Mouse (Mus musculus) hindbrain, embryonic 13.5 days (tissue): ENCODE data around the gene Wdr49. TPM values are rescaled to one million over a fixed set of nuclear protein-coding genes. Genes with fewer than 3 reads are reported as not detected.

Experiments used
- ATAC-seq: fragments of 200-750 bp; cut with Nextera tagmentation; 2 replicates; pipeline ENCODE4 v1.8.0; 2017; ENCODE audit warnings: moderate TSS enrichment; ENCODE audit not compliant: low FRiP score
- H3K27ac ChIP-seq: fragments of 300-500 bp; sonication (generic); 2 replicates; pipeline ENCODE4 v1.5.1; 2015; ENCODE audit warnings: inconsistent platforms, mild to moderate bottlenecking, moderate library complexity
- H3K27me3 ChIP-seq: fragments of 300-500 bp; sonication (generic); 2 replicates; pipeline ENCODE4 v1.6.1; 2015; ENCODE audit warnings: mild to moderate bottlenecking, inconsistent platforms
- H3K36me3 ChIP-seq: fragments of 300-500 bp; sonication (generic); 2 replicates; pipeline ENCODE4 v1.6.1; 2015; ENCODE audit warnings: mild to moderate bottlenecking, inconsistent platforms
- H3K4me1 ChIP-seq: fragments of 300-500 bp; sonication (generic); replicated peaks from 2 replicates; pipeline ENCODE4 v1.6.1; 2015; ENCODE audit warnings: inconsistent platforms
- H3K4me2 ChIP-seq: fragments of 300-500 bp; sonication (generic); 2 replicates; pipeline ENCODE4 v1.6.1; 2015; ENCODE audit warnings: inconsistent platforms, mild to moderate bottlenecking, moderate library complexity
- H3K4me3 ChIP-seq: fragments of 300-500 bp; sonication (generic); 2 replicates; pipeline ENCODE4 v1.5.1; 2015; ENCODE audit warnings: mild to moderate bottlenecking, inconsistent platforms
- H3K9ac ChIP-seq: fragments of 300-500 bp; sonication (generic); 2 replicates; pipeline ENCODE4 v1.6.1; 2015; ENCODE audit warnings: mild to moderate bottlenecking, inconsistent platforms
- H3K9me3 ChIP-seq: fragments of 300-500 bp; sonication (generic); 2 replicates; pipeline ENCODE4 v1.6.1; 2016; ENCODE audit warnings: inconsistent platforms
- WGBS: fragments of 180-500 bp; shearing (Covaris S2); methylation state at CpG from one replicate; pipeline ENCODE4 v1.1.7; 2015; 5-methylcytosine and 5-hydroxymethylcytosine counted together
- polyA plus RNA-seq: library from polyadenylated mRNA; unstranded; fragments of >200 nt; fragmentation: Nextera tagmentation; extraction: Ambion mirVana; gene quantifications from 2 replicates; pipeline ENCODE4 v1.2.1, GENCODE M21; 2015

The Wdr49 gene
- polyA plus RNA-seq, 1 experiment from 2014 or later: 0.12 TPM

DNA sequence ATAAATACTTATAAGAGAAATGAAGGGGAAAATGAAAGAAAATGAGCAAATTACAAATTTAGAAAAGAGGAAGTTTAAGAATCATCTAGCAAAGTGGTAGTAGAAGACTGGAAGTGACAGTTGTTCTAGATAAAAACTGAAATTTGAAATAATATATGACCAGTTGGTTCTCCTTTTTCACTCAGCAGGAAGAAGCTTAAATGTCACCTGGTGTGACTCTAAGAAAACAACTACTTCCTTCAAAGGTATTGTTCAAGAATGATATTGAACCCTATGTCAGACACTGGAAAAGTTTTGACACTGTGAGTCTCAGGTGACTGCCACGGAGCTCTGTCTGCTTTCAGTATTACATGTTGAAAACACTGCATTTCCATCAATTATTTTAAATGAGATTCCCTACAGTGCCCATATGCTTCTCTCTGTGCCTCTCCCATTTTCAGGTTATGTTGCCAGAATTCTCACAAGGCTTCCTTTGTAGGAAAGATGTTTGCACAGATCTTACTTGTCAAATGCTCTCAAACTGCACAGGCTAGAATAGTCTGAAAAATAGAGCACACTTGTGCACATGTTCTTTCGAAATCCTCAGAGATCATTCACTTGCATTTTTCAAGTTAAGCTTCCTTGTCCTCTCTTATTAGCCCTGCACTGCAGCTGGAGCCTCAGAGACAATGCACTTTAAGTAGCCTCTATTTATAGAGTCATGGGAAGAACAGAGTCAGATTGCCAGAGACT lies 184.8 kb downstream of the Wdr49 start:
- H3K9ac ChIP-seq: no peak overlapping the region

GRCm38 (mm10) chr3:75293243-75293642 lies 188.7 kb downstream of the Wdr49 start:
- ATAC-seq: no peak
- Histone ChIP-seq H3K27ac (no peak overlapping the region), H3K4me1 (peaks cover 10% of the 10 kb centered on the region; the same call in 1 of the 2 replicates), H3K9ac (no peak overlapping the region), H3K4me2 (no peak overlapping the region), H3K9me3 (no peaks in the 10 kb centered on the region), H3K36me3 (no peaks in the 10 kb centered on the region), H3K27me3 (no peaks in the 10 kb centered on the region), H3K4me3 (no peak overlapping the region)
- 89% methylated on average over 2 of the region's 2 CpGs for WGBS

More for the DNA sequence above, 184.8 kb downstream of the Wdr49 start:
- Histone ChIP-seq H3K9me3 (no peaks in the 10 kb centered on the region), H3K27ac (peak overlapping the region; percentile 31; the same call in 1 of the 2 replicates), H3K36me3 (no peaks in the 10 kb centered on the region), H3K4me2 (no peak overlapping the region), H3K4me3 (no peak overlapping the region), H3K27me3 (no peaks in the 10 kb centered on the region), H3K4me1 (peaks cover 10% of the 10 kb centered on the region; the same call in 1 of the 2 replicates)
- peak; percentile 46; the same call in 1 of the 2 replicates for ATAC-seq
- 52% methylated on average over 2 of the region's 2 CpGs for WGBS

DNA sequence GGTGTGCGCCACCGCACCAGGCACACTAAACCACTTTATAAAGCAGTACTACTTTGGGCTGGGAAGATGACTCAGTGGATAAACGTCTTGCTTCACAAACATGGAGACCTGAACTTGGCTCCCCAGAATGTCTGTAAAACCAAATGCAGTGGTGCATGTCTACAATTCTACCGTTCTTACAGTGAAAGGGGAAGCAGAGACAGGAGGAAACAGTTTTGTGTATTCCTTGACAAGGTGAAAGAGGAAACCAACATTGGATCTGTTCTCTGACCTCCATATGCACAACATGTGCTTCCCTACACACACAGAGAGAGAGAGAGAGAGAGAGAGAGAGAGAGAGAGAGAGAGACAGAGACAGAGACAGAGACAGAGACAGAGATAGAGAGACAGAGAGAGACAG lies 204.5 kb downstream of the Wdr49 start:
- no peak overlapping the region for H3K4me3 ChIP-seq
- H3K4me1 ChIP-seq: no peaks in the 10 kb centered on the region
- H3K36me3 ChIP-seq: no peaks in the 10 kb centered on the region
- no peak overlapping the region for H3K9ac ChIP-seq
- H3K27ac ChIP-seq: no peak overlapping the region
- ATAC-seq: no peak
- H3K27me3 ChIP-seq: no peaks in the 10 kb centered on the region
- no peak overlapping the region for H3K4me2 ChIP-seq
- 87% methylated on average over 4 of the region's 4 CpGs for WGBS
- no peaks in the 10 kb centered on the region for H3K9me3 ChIP-seq

DNA sequence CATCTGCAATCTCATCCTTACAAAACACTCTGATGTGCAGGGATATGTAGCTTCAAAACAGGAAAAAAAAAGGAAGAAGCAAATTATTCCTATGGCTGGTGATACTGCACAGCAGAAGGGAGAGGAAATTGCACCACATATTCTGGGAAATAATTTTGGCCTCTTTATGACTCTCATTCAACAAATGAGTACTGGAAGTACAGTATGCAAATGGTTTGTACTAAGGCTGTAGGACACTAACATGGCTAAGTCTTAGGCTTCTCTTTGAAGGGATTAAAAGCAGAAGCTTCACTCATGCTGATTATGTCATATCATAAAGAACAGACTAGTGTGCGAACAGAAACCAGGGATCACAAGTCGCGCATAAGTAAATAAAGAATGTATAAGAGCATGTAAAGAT lies 205.4 kb downstream of the Wdr49 start:
- ATAC-seq: no peak
- no peak overlapping the region for H3K4me3 ChIP-seq
- H3K9me3 ChIP-seq: no peaks in the 10 kb centered on the region
- H3K27me3 ChIP-seq: no peaks in the 10 kb centered on the region
- no peaks in the 10 kb centered on the region for H3K4me1 ChIP-seq
- H3K27ac ChIP-seq: no peak overlapping the region
- no peak overlapping the region for H3K4me2 ChIP-seq
- H3K9ac ChIP-seq: no peak overlapping the region
- 91% methylated on average over 3 of the region's 3 CpGs for whole genome bisulfite sequencing
- H3K36me3 ChIP-seq: no peaks in the 10 kb centered on the region

DNA sequence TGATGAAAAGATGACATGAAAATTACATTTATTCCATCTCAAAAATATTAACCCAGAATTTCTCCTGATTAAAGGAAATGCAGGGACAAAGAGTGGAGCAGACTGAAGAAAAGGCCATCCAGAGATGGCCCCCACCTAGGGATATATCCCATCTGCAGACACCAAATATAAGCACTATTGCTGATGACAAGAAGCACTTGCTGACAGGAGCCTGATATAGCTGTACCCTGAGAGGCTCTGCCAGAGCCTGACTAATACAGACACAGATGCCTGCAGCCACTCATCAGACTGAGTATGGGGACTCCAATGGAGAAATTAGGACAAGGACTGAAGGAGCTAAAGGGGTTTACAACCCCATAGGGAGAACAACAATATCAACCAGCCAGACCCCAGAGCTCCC lies 206.8 kb downstream of the Wdr49 start:
- Histone ChIP-seq H3K27me3 (no peaks in the 10 kb centered on the region), H3K9me3 (no peaks in the 10 kb centered on the region), H3K4me3 (no peak overlapping the region), H3K4me2 (no peak overlapping the region), H3K36me3 (no peaks in the 10 kb centered on the region), H3K4me1 (no peaks in the 10 kb centered on the region), H3K9ac (no peak overlapping the region), H3K27ac (no peak overlapping the region)
- no peak for ATAC-seq

- H3K9ac ChIP-seq: no peak within 1 kb of the TSS
- no peak within 1 kb of the TSS for H3K4me3 ChIP-seq
- no peak within 1 kb of the TSS for H3K4me2 ChIP-seq
- H3K36me3 ChIP-seq: no peaks in the 10 kb centered on the region
- whole genome bisulfite sequencing: 93% methylated on average over 2 of the region's 2 CpGs
- no peaks in the 10 kb centered on the region for H3K4me1 ChIP-seq
- H3K27ac ChIP-seq: no peak within 1 kb of the TSS
- ATAC-seq: no peak
- H3K27me3 ChIP-seq: no peaks in the 10 kb centered on the region
- no peaks in the 10 kb centered on the region for H3K9me3 ChIP-seq
These were observed 212.0 kb downstream of the Wdr49 start, which contains the start of gene Serpini2 for GRCm38 (mm10) chr3:75269978-75270377. Gene Serpini2, minus strand, starts transcription at chr3:75270078.

DNA sequence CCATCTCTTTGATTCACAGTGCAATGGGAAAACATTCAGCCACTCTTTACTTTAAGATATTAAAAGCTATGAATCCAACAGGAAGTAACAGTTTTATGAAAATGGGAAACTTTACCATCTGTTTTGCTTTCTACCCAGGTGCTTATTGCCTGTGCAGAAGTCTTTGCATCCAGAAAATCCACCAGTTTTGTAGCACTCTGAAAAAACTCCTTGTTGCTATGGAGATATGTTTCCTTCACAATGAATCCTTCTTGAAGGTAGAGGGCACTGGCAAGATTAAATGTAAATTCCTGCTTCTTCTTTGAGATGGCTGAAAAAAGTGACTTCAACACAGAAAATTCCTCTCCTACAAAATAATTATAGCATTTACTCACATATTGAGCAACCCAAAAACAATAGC lies 222.6 kb downstream of the Wdr49 start:
- Histone ChIP-seq H3K27ac (no peak overlapping the region), H3K9me3 (no peaks in the 10 kb centered on the region), H3K4me1 (no peaks in the 10 kb centered on the region), H3K4me3 (no peak overlapping the region), H3K36me3 (no peaks in the 10 kb centered on the region), H3K27me3 (no peaks in the 10 kb centered on the region), H3K9ac (no peak overlapping the region), H3K4me2 (no peak overlapping the region)
- no peak for ATAC-seq

Other genes with a start within 250 kb of the Wdr49 start
- not detected in 2 replicates for gene Serpini2, start 212.1 kb downstream of the Wdr49 start, polyA plus RNA-seq
- gene Pdcd10, start 74.7 kb upstream of the Wdr49 start, polyA plus RNA-seq: 69.4 and 85.8 TPM in 2 replicates
- 128 and 131 TPM in 2 replicates for gene Serpini1, start 75.4 kb upstream of the Wdr49 start, polyA plus RNA-seq